Mouse (Mus musculus) bone marrow, adult 2 months (tissue): ENCODE data around the gene Pibf1. TPM values are rescaled to one million over a fixed set of nuclear protein-coding genes. Genes with fewer than 3 reads are reported as not detected.

Experiments
- H3K27ac ChIP-seq: fragments of 200-500 bp; 2 replicates; pipeline ENCODE4 v1.5.1; 2012; ENCODE audit warnings: low read depth, mild to moderate bottlenecking, control low read depth, inconsistent platforms, low read length; ENCODE audit not compliant: control insufficient read depth, poor library complexity, insufficient read depth
- H3K4me1 ChIP-seq: fragments of 200-500 bp; 2 replicates; pipeline ENCODE4 v1.6.1; 2011; ENCODE audit warnings: low read length; ENCODE audit not compliant: control insufficient read depth, insufficient read depth
- H3K4me3 ChIP-seq: fragments of 200-500 bp; replicated peaks from 2 replicates; pipeline ENCODE3; 2011; ENCODE audit warnings: mild to moderate bottlenecking, low read depth, low read length, control low read depth; ENCODE audit not compliant: control insufficient read depth
- CTCF ChIP-seq: fragments of 200-500 bp; IDR thresholded peaks from 2 replicates; pipeline ENCODE4 v1.5.1; 2011; ENCODE audit warnings: low read length, control low read depth; ENCODE audit not compliant: control insufficient read depth, insufficient read depth
- POLR2A ChIP-seq: fragments of 200-500 bp; IDR thresholded peaks from 2 replicates; pipeline ENCODE4 v1.6.1; 2011; ENCODE audit warnings: low read depth, mild to moderate bottlenecking, control low read depth, low read length, borderline replicate concordance; ENCODE audit not compliant: control insufficient read depth
- WGBS: fragments of 180-500 bp; shearing (Covaris S2); methylation state at CpG from one replicate; pipeline ENCODE4 v1.1.7; 2018; 5-methylcytosine and 5-hydroxymethylcytosine counted together
- polyA plus RNA-seq: library from polyadenylated mRNA; stranded (reverse); fragments of >200 nt; gene quantifications from 2 replicates; pipeline ENCODE4 v1.2.4, GENCODE M21; 2011; ENCODE audit warnings: low replicate concordance; ENCODE audit not compliant: missing spikeins, insufficient read depth, insufficient read length

Gene Pibf1
- polyA plus RNA-seq, 1 experiment: 5.9 TPM

DNA sequence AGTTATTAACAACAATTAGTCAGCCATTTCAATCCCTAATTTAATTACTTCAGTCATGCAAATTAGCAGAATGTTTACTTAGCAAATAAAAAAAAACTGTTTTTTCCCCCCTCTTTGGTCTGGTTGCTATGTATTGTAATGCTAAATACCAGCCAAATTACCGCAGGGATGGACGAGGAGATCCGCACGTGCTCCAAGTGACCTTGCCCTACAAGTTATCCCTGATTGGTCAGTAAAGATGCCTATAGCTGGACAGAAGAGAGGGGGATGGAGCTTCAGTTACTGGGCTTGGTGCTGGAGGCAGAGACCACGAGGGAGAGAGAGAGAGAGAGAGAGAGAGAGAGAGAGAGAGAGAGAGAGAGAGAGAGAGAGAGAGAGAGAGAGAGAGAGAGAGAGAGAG, 167.5 kb downstream of the Pibf1 start:
- 0 out of 2 replicates have a peak, but pooled peaks cover 1% of the 10 kb centered on the region for H3K4me1 ChIP-seq
- H3K4me3 ChIP-seq: no peak overlapping the region
- H3K27ac ChIP-seq: no peak overlapping the region
- no peak for TF ChIP-seq CTCF
- TF ChIP-seq POLR2A: no peak
- WGBS: 86% methylated on average over 5 of the region's 5 CpGs

DNA sequence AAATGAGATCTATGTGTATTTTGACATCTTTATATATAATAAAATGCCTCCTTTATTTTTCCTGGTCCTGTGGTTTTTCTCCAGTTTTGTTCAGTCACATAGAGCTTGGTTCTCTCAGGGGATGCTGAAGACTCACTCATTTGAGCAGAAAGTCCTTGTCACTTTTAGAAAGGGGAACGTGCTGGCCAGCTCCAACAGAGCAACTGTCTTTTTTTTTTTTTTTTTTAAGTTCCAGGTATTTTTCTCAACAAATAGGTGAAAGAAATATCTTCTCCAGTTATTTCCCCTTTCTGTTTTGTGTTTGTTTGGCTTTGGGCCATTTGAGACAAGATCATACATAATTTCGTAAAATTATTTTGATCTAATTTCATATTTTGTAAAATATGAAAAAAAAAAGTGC, 174.8 kb downstream of the Pibf1 start:
- no peak overlapping the region for H3K27ac ChIP-seq
- 36% methylated on average over 2 of the region's 2 CpGs for WGBS
- H3K4me1 ChIP-seq: no peaks in the 10 kb centered on the region; the same call in 1 of the 2 replicates
- TF ChIP-seq CTCF (no peak), POLR2A (no peak)
- no peak overlapping the region for H3K4me3 ChIP-seq

DNA sequence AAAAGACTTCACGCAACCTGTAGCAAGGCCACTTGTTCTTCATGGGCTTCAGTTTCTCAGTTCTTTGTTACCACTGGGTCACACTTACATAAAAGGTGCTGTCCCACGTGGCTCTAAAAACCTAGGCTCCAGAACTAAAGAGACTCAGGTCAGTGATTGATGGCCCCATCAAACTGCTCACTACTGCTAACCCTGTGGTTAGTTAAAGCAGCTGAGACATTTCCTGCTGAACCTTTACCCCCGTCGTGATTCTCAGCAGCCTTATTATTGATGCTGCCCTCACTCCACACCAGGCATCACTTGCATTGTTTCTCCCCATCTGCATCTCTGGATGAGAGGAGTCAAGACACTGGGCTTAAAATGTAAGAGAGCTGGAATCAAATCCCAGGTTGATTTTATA, 176.6 kb downstream of the Pibf1 start:
- H3K27ac ChIP-seq: no peak overlapping the region
- WGBS: 22% methylated on average over 4 of the region's 4 CpGs
- no peak overlapping the region for H3K4me3 ChIP-seq
- no peak for TF ChIP-seq CTCF
- TF ChIP-seq POLR2A: no peak
- peaks cover 2% of the 10 kb centered on the region for H3K4me1 ChIP-seq

DNA sequence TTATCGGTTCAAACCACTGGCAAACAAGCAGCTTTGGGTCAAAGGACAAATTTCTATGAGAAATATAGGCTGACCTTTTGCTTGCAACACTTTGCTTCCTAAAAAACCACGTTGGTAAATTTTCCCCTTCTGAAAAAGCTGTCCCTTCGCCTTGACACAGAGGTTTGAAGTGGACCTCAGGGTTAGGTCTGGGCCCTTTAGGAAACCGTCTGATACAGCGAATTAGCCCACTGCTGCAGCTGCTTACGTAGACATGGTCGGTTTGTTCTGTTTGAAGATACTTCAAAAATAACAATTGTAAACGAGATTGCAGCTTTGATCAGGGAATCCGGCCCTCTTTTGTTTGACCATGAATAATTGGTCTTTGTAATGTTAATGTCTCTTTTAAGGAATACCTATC, 179.1 kb downstream of the Pibf1 start:
- Histone ChIP-seq H3K27ac (no peak overlapping the region; the same call in 1 of the 2 replicates), H3K4me1 (peaks cover 2% of the 10 kb centered on the region), H3K4me3 (no peak overlapping the region)
- 55% methylated on average over 9 of the region's 9 CpGs for WGBS
- TF ChIP-seq POLR2A (no peak), CTCF (no peak)

DNA sequence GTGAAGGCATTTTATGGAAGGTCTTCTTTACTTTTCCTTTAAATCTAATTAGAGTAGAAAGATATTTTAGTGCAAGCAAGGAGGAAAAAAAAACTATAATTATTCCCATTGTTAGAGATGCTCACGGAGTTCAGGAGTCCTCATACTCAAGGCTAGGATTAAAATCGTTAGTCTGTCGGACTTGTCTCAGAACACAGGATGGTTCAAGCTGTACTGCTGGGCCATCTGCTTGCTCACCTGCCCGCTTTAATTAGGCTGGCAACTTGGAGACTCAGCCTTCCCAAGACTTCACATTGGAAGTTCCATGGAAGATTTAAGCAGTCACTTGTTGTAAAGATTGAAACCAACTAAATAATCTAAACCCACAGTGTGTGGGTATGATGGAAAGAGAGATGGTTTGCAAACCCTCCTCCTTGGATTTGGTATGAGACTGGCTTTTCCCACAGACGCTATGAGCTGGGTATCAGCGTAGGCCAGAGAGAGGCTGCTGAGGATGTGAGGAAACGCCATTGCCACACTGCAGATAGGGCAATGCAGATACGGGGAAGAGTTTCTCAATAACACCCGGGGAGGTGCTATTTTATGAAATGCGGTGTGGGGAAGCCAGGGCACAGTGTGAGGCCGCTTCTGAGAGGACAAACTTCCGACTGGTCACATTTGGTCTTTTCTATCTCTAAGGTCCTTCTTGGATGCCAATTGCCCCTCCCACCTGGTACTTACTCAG, 179.7 kb downstream of the Pibf1 start:
- WGBS: 46% methylated on average over 12 of the region's 12 CpGs
- H3K27ac ChIP-seq: peak overlapping the region; percentile 41; the same call in 1 of the 2 replicates

DNA sequence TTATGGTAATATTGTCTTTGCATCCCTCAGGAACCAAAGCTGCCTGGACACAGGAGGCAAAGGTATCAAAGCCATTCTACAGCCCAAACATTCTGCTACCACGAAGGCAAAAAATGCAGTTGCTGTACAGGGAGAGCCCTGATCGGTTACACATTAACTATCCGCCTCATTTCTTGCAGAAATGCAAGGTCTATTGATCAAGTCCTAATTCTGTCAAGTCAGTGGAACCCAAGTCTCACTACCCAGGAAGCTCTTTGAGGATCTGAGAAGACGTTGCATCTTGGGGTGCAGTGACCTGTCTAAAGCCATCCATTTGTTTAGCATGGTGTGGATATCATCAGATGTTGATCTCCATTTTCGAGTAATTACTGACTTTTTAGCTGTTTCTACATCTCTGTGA, 181.2 kb downstream of the Pibf1 start:
- peaks cover 2% of the 10 kb centered on the region for H3K4me1 ChIP-seq
- TF ChIP-seq POLR2A (no peak), CTCF (no peak)
- 63% methylated on average over 5 of the region's 5 CpGs for WGBS

More for the DNA sequence above, 179.7 kb downstream of the Pibf1 start:
- TF ChIP-seq POLR2A (no peak), CTCF (no peak)
- Histone ChIP-seq H3K4me3 (no peak overlapping the region), H3K4me1 (peaks cover 2% of the 10 kb centered on the region)

DNA sequence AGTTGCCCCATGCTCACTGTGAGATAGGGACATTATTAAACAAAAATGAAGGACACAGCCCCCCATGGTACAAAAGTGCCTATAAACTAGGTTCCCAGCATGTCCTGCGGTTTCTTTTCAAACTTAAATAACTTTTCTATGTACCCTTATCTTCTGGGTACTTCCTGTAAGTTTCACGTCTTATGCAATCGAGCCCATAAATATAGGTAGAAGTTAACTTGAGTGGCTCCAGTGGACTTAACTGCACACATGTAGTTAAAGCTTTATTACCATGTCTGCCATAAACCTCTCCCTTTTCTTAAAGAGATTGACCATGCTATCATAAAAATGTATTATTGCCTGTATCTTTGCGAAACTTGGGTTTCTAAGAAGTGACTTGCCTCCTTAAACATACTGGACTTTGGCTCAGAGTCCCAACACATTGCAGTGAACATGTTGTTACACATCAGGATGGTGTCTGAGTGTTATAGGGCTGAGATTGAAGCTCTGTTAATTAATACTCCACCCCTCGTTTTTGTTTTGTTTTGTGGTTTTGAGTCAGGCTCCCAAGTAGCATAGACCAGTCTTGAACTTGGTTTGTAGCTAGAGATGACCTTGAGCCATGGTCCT, 181.7 kb downstream of the Pibf1 start:
- no peak overlapping the region for H3K4me3 ChIP-seq
- TF ChIP-seq CTCF (no peak), POLR2A (no peak)
- H3K27ac ChIP-seq: no peak overlapping the region
- WGBS: 30% methylated on average over 5 of the region's 5 CpGs
- H3K4me1 ChIP-seq: peaks cover 2% of the 10 kb centered on the region

More for the DNA sequence above, 181.2 kb downstream of the Pibf1 start:
- Histone ChIP-seq H3K4me3 (no peak overlapping the region), H3K27ac (no peak overlapping the region)

DNA sequence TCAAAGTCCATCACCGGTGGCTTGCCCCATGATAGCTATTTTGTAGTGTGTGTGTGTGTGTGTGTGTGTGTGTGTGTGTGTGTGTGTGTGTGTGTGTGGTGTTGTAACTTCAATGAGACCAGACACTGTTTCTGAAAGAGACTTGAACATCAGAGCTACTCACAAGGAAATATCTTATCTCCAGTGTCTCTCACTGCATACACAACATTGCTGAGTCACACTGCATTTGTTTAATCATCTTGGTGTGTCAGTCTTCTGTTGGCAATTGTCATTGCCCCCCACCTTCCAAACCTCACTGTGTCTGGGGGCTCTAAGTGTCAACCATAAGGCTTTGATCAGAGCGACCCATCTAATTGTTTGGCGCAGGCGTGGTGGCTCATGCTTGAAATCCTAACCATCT, 186.3 kb downstream of the Pibf1 start:
- TF ChIP-seq CTCF (no peak), POLR2A (no peak)
- WGBS: 80% methylated on average over 4 of the region's 4 CpGs

DNA sequence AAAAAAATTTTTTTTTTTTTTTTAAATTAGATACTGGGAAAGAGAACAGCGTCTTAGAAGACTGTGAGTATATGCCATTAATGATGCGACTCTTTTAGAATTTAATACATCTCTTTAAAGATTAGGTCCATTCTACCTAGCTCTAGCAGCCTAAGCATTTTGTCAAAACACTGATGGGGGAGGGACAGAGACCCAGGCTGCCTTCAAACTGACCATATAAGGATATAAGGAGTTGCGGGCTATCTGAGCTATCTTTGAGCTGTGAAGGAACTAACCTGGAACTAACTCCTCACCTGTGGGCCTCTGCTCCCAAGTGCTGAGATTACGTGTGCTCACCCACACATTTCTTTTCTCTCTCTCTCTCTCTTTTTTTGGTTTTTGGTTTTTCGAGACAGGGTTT, 193.0 kb downstream of the Pibf1 start:
- TF ChIP-seq CTCF: no peak
- no peak for TF ChIP-seq POLR2A
- Histone ChIP-seq H3K4me3 (no peak overlapping the region), H3K4me1 (no peaks in the 10 kb centered on the region), H3K27ac (no peak overlapping the region)
- 87% methylated on average over 5 of the region's 5 CpGs for WGBS

More for the DNA sequence above, 186.3 kb downstream of the Pibf1 start:
- Histone ChIP-seq H3K27ac (no peak overlapping the region), H3K4me1 (no peaks in the 10 kb centered on the region; the same call in 1 of the 2 replicates), H3K4me3 (no peak overlapping the region)
